In the genomic region with DNA sequence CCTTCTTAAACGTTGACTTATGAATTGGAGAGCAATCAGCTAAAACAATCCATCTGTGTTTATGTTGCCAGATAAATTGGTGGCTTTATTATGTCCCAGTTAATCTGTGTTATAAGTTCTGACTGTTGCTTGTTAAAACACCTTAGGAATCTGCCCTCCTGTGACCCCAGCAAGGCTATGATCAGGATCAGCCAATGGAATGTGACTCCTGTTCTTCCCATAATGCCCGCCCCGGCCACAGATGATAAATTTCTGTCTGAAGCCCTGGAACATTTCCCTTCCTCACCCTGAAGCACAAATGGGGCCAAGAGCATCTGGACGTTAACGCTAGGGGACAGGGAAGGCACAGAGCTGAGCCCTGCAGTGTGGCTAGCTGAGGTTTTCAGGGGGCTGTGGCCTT, we compare ENCODE assay signal across 14 mouse cellular contexts. TPM values are rescaled to one million over a fixed set of nuclear protein-coding genes. Genes with fewer than 3 reads are reported as not detected.
DNase-seq lines count a peak whose midpoint lies in the region; ATAC-seq and TF ChIP-seq lines count a peak whose summit lies in the region.
"Had no signal": no experiment of that assay in that cellular context is flagged by ENCODE, and none has a peak within 500 bp of the region (broad histone marks: within the 10 kb centered on the region; RNA-seq: fewer than 3 reads in every experiment).

No protein-coding gene starts in this region.

- no peaks in the 10 kb centered on the region for H3K27me3 ChIP-seq in embryonic facial prominence, embryonic 11.5 days (ENCODE audit: control insufficient read depth, insufficient read depth, low read length)
- H3K27me3 ChIP-seq in kidney, embryonic 15.5 days: no peaks in the 10 kb centered on the region
- no peaks in the 10 kb centered on the region for H3K27me3 ChIP-seq in limb, embryonic 13.5 days
- H3K27me3 ChIP-seq: hindbrain, embryonic 15.5 days; liver, embryonic 15.5 days; midbrain, embryonic 13.5 days had no signal

- H3K9me3 ChIP-seq in embryonic facial prominence, embryonic 11.5 days (replicated peaks; ENCODE audit: control insufficient read depth, low read length): no peaks in the 10 kb centered on the region
- H3K9me3 ChIP-seq in kidney, embryonic 15.5 days (replicated peaks): no peaks in the 10 kb centered on the region
- no peaks in the 10 kb centered on the region for H3K9me3 ChIP-seq in limb, embryonic 13.5 days
- H3K9me3 ChIP-seq: hindbrain, embryonic 15.5 days; liver, embryonic 15.5 days; midbrain, embryonic 13.5 days had no signal

- no peak overlapping the region for H3K9ac ChIP-seq in embryonic facial prominence, embryonic 11.5 days (replicated peaks; ENCODE audit: low read length)
- no peak overlapping the region for H3K9ac ChIP-seq in kidney, embryonic 15.5 days
- no peak overlapping the region for H3K9ac ChIP-seq in limb, embryonic 13.5 days
- H3K9ac ChIP-seq: hindbrain, embryonic 15.5 days; liver, embryonic 15.5 days; midbrain, embryonic 13.5 days had no signal

- 24% methylated on average over 5 of the region's 5 CpGs for WGBS in embryonic facial prominence, embryonic 11.5 days
- 7% methylated on average over 5 of the region's 5 CpGs for WGBS in kidney, embryonic 15.5 days
- WGBS in limb, embryonic 13.5 days: 9% methylated on average over 5 of the region's 5 CpGs

- no peak for ATAC-seq in embryonic facial prominence, embryonic 11.5 days (replicated peaks; ENCODE audit: insufficient number of reproducible peaks, low FRiP score, low TSS enrichment, low read depth)
- no peak for ATAC-seq in kidney, embryonic 15.5 days (replicated peaks; ENCODE audit: low FRiP score)
- ATAC-seq in limb, embryonic 13.5 days (ENCODE audit: low FRiP score, low read depth): no peak
- ATAC-seq: midbrain, embryonic 13.5 days had no signal

- no peak overlapping the region for H3K4me3 ChIP-seq in gastrocnemius, adult 2 months
- no peak overlapping the region for H3K4me3 ChIP-seq in embryonic facial prominence, embryonic 11.5 days (ENCODE audit: low read depth, low read length)
- no peak overlapping the region for H3K4me3 ChIP-seq in kidney, embryonic 15.5 days (replicated peaks)
- H3K4me3 ChIP-seq in limb, embryonic 13.5 days: no peak overlapping the region
- H3K4me3 ChIP-seq: hindbrain, embryonic 15.5 days; liver, embryonic 15.5 days; midbrain, embryonic 13.5 days had no signal

- no peak for TF ChIP-seq CTCF in gastrocnemius, adult 2 months (IDR thresholded peaks at IDR 0.05)

- DNase-seq in gastrocnemius, adult 2 months: no peak
- DNase-seq in gastrocnemius, adult 18-20 months (ENCODE audit: low spot score): no peak
- peak; percentile 38 for DNase-seq in embryonic facial prominence, embryonic 11.5 days (ENCODE audit: low spot score)
- DNase-seq in layer of hippocampus, adult 11-12 months (ENCODE audit: low spot score): no peak
- no peak for DNase-seq in spleen, postnatal 36 days (ENCODE audit: low spot score in 2 of 2)
- no peak for DNase-seq in frontal cortex, postnatal 36 days (ENCODE audit: low spot score in 2 of 2)
- DNase-seq: cerebellum, postnatal 25 days; right cerebral cortex, postnatal 25 days; thymus, postnatal 14 days had no signal

- H3K27ac ChIP-seq in gastrocnemius, adult 2 months: peak overlapping the region; percentile 59
- H3K27ac ChIP-seq in embryonic facial prominence, embryonic 11.5 days (replicated peaks; ENCODE audit: low read depth, low read length): no peak overlapping the region; the same call in 1 of the 2 replicates
- peak overlapping the region; percentile 75 for H3K27ac ChIP-seq in kidney, embryonic 15.5 days
- H3K27ac ChIP-seq in limb, embryonic 13.5 days: peak overlapping the region; percentile 61; the same call in 1 of the 2 replicates
- H3K27ac ChIP-seq: hindbrain, embryonic 15.5 days; liver, embryonic 15.5 days; midbrain, embryonic 13.5 days had no signal

- intact Hi-C loops in gastrocnemius, adult 2 months (cut with DNase I): no loop called here

- no peak overlapping the region for H3K4me2 ChIP-seq in embryonic facial prominence, embryonic 11.5 days (ENCODE audit: low read depth, low read length)
- no peak overlapping the region for H3K4me2 ChIP-seq in kidney, embryonic 15.5 days
- no peak overlapping the region for H3K4me2 ChIP-seq in limb, embryonic 13.5 days (replicated peaks)
- H3K4me2 ChIP-seq: hindbrain, embryonic 15.5 days; liver, embryonic 15.5 days; midbrain, embryonic 13.5 days had no signal

- H3K36me3 ChIP-seq in embryonic facial prominence, embryonic 11.5 days (replicated peaks; ENCODE audit: control insufficient read depth, insufficient read depth, low read depth, low read length): no peaks in the 10 kb centered on the region
- H3K36me3 ChIP-seq in kidney, embryonic 15.5 days: peaks cover 5% of the 10 kb centered on the region; the same call in 1 of the 2 replicates
- H3K36me3 ChIP-seq in limb, embryonic 13.5 days: no peaks in the 10 kb centered on the region; the same call in 1 of the 2 replicates
- H3K36me3 ChIP-seq: hindbrain, embryonic 15.5 days; liver, embryonic 15.5 days; midbrain, embryonic 13.5 days had no signal

- H3K4me1 ChIP-seq in embryonic facial prominence, embryonic 11.5 days (ENCODE audit: control insufficient read depth, insufficient read depth, low read length): peaks cover 3% of the 10 kb centered on the region; the same call in 1 of the 2 replicates
- peaks cover 82% of the 10 kb centered on the region for H3K4me1 ChIP-seq in kidney, embryonic 15.5 days
- H3K4me1 ChIP-seq in limb, embryonic 13.5 days: peaks cover 57% of the 10 kb centered on the region

RNA-seq across cellular contexts. Expression of gene Spred2, which starts 45.4 kb away (rescaled TPM):
- total RNA-seq in gastrocnemius, adult 2 months (2021): 1 to 10 TPM; 5.6 to 7.8 TPM
- total RNA-seq in gastrocnemius, adult 18-20 months (2021): 1 to 10 TPM; 4.1 to 6.4 TPM
- polyA plus RNA-seq in embryonic facial prominence, embryonic 11.5 days (2014; fragmentation: Nextera tagmentation; extraction: Ambion mirVana): 6.4 and 7.3 TPM in 2 replicates
- polyA plus RNA-seq in kidney, embryonic 15.5 days (2015; fragmentation: Nextera tagmentation; extraction: Ambion mirVana): 9.8 and 11.0 TPM in 2 replicates
- 8.5 and 9.2 TPM in 2 replicates for polyA plus RNA-seq in limb, embryonic 13.5 days (2015; fragmentation: Nextera tagmentation; extraction: Ambion mirVana)
